Mouse (Mus musculus) CH12.LX (cell line): Measurements from ENCODE around the gene Hmmr. TPM values are rescaled to one million over a fixed set of nuclear protein-coding genes. Genes with fewer than 3 reads are reported as not detected.
"Not testable (repeated sequence)": the region's sequence is repeated elsewhere in the genome, so short reads cannot be mapped to it uniquely, and the experiment has no call there.

ENCODE experiments used
- DNase-seq: peaks from one replicate; pipeline ENCODE4 v3.0.0-alpha.2; 2013; ENCODE audit errors: extremely low read depth
- H3K27ac ChIP-seq: 2 replicates; pipeline ENCODE4 v1.5.1; 2012; ENCODE audit warnings: low read depth, mild to moderate bottlenecking, control low read depth, moderate library complexity; ENCODE audit not compliant: insufficient read depth
- H3K27me3 ChIP-seq: replicated peaks from 2 replicates; pipeline ENCODE3; 2012; ENCODE audit warnings: inconsistent platforms
- H3K36me3 ChIP-seq, 2 experiments: replicated peaks in 1 of 2; 2 replicates each; pipeline versions ENCODE3 to v1.6.1; 2012; ENCODE audit warnings: inconsistent platforms in 1 of 2, low read length in 1 of 2, mild to moderate bottlenecking in 1 of 2, mixed read lengths in 1 of 2, moderate library complexity in 1 of 2; ENCODE audit not compliant: control insufficient read depth in 1 of 2, insufficient read depth in 1 of 2
- H3K4me1 ChIP-seq, 2 experiments: 2 replicates each; pipeline ENCODE4 v1.6.1; 2012; ENCODE audit warnings: inconsistent platforms in 1 of 2, moderate library complexity in 1 of 2; ENCODE audit not compliant: insufficient read depth in 2 of 2, control insufficient read depth in 1 of 2
- H3K4me2 ChIP-seq: 2 replicates; pipeline ENCODE4 v1.6.1; 2012; ENCODE audit warnings: low read depth, mild to moderate bottlenecking, control low read depth; ENCODE audit not compliant: poor library complexity, insufficient read depth, severe bottlenecking
- H3K4me3 ChIP-seq, 3 experiments: fragments of 150-350 bp in 1 of 3; sonication (generic) in 1 of 3; replicated peaks in 1 of 3; 2 replicates each; pipeline versions ENCODE3 to v1.5.1; 2011 to 2012; ENCODE audit warnings: low read depth in 2 of 3, low read length in 2 of 3, mild to moderate bottlenecking in 2 of 3, moderate library complexity in 2 of 3, control low read depth in 1 of 3, improper control_type of control experiment in 1 of 3, inconsistent platforms in 1 of 3, mixed read lengths in 1 of 3; ENCODE audit not compliant: poor library complexity in 1 of 3
- H3K79me2 ChIP-seq: replicated peaks from 2 replicates; pipeline ENCODE4 v1.6.1; 2012; ENCODE audit warnings: mild to moderate bottlenecking, moderate library complexity; ENCODE audit not compliant: control insufficient read depth, poor library complexity, insufficient read depth, severe bottlenecking; ENCODE audit errors: extremely low read depth
- H3K9ac ChIP-seq: 2 replicates; pipeline ENCODE4 v1.6.1; 2012; ENCODE audit warnings: low read depth, mild to moderate bottlenecking, control low read depth, moderate library complexity; ENCODE audit not compliant: insufficient read depth
- H3K9me3 ChIP-seq: replicated peaks from 2 replicates; pipeline ENCODE3; 2012; ENCODE audit warnings: low read length, inconsistent platforms, mixed read lengths
- BHLHE40 ChIP-seq: IDR thresholded peaks from 2 replicates; pipeline ENCODE4 v1.6.1; 2011; ENCODE audit warnings: mild to moderate bottlenecking, low read depth, low read length, improper control_type of control experiment
- CHD1 ChIP-seq: IDR thresholded peaks from 2 replicates; pipeline ENCODE4 v1.6.1; 2012; ENCODE audit warnings: low read depth, low read length, improper control_type of control experiment, inconsistent platforms
- CTCF ChIP-seq, 2 experiments: IDR thresholded peaks in 1 of 2; conservative IDR thresholded peaks in 1 of 2; 2 replicates each; pipeline ENCODE4 v1.5.1; 2011 to 2012; ENCODE audit warnings: low read depth in 2 of 2, low read length in 2 of 2, improper control_type of control experiment in 1 of 2, inconsistent platforms in 1 of 2, mild to moderate bottlenecking in 1 of 2, moderate library complexity in 1 of 2
- E2F4 ChIP-seq: IDR thresholded peaks from 2 replicates; pipeline ENCODE4 v1.6.1; 2011; ENCODE audit warnings: low read depth, low read length, improper control_type of control experiment; ENCODE audit not compliant: insufficient replicate concordance
- ELF1 ChIP-seq: IDR thresholded peaks from 2 replicates; pipeline ENCODE4 v1.6.1; 2014; ENCODE audit warnings: low read depth, mild to moderate bottlenecking, inconsistent platforms, low read length, improper control_type of control experiment
- KAT2A ChIP-seq: IDR thresholded peaks from 2 replicates; pipeline ENCODE4 v1.6.1; 2012; ENCODE audit warnings: low read length, improper control_type of control experiment, inconsistent platforms; ENCODE audit not compliant: insufficient replicate concordance
- MAFK ChIP-seq: IDR thresholded peaks from 2 replicates; pipeline ENCODE4 v1.6.1; 2011; ENCODE audit warnings: low read length, improper control_type of control experiment; ENCODE audit not compliant: insufficient replicate concordance
- MAX ChIP-seq: IDR thresholded peaks from 2 replicates; pipeline ENCODE4 v1.6.1; 2011; ENCODE audit warnings: low read length, improper control_type of control experiment
- MAZ ChIP-seq: IDR thresholded peaks from 2 replicates; pipeline ENCODE4 v1.6.1; 2012; ENCODE audit warnings: low read depth, mild to moderate bottlenecking, inconsistent platforms, low read length, improper control_type of control experiment, moderate library complexity
- NELFE ChIP-seq: IDR thresholded peaks from 2 replicates; pipeline ENCODE4 v1.6.1; 2011; ENCODE audit warnings: low read depth, low read length, improper control_type of control experiment
- SIN3A ChIP-seq: IDR thresholded peaks from 2 replicates; pipeline ENCODE4 v1.6.1; 2012; ENCODE audit warnings: low read length, improper control_type of control experiment, inconsistent platforms
- TBP ChIP-seq: conservative IDR thresholded peaks from 2 replicates; pipeline ENCODE4 v1.6.1; 2011; ENCODE audit warnings: low read depth, low read length, improper control_type of control experiment
- UBTF ChIP-seq: IDR thresholded peaks from 2 replicates; pipeline ENCODE4 v1.6.1; 2012; ENCODE audit warnings: low read depth, mild to moderate bottlenecking, inconsistent platforms, low read length, improper control_type of control experiment, moderate library complexity
- USF2 ChIP-seq: conservative IDR thresholded peaks from 2 replicates; pipeline ENCODE4 v1.6.1; 2011; ENCODE audit warnings: low read depth, low read length, improper control_type of control experiment
- dilution Hi-C: fragments of 300-500 bp; cut with MboI; formaldehyde crosslinking; loops from 2 replicates; pipeline ENCODE4 v1.14.3; 2020; ENCODE audit warnings: low sequenced_read_pairs; ENCODE audit not compliant: extremely low pct_unique_long_range_greater_than_20kb, extremely low pct_ligation_motif_present
- in situ Hi-C: fragments of 300-500 bp; cut with MboI; formaldehyde crosslinking; loops from 3 replicates; pipeline ENCODE4 v1.14.3; 2019; ENCODE audit warnings: low sequenced_read_pairs, low pct_ligation_motif_present, low pct_unique_long_range_greater_than_20kb, mixed read lengths
- polyA plus RNA-seq: library from polyadenylated mRNA; unstranded; fragments of >175 nt; gene quantifications from 2 replicates; pipeline ENCODE4 v1.2.1, GENCODE M21; 2012; ENCODE audit warnings: low read depth; ENCODE audit not compliant: insufficient read length
- total RNA-seq, 2 experiments: library from RNA; depleted of rRNA; stranded (reverse); fragments of 300-350 nt in 1 of 2; fragments of >200 nt in 1 of 2; gene quantifications; 2 replicates each; pipeline ENCODE4 v1.2.3; 2012 to 2014

The Hmmr gene
- total and polyA plus RNA-seq, 3 experiments: 64.2 to 109 (median 64.3) TPM

- dilution Hi-C loops: no loop called here
- in situ Hi-C loops: no loop called here
Measured at GRCm38 (mm10) chr11:40715524-40715923, 17.7 kb downstream of the Hmmr start.

GRCm38 (mm10) chr11:40713858-40714257 is 19.4 kb downstream of the Hmmr start:
- peaks cover 50 to 75% of the 10 kb centered on the region in 2 experiments for H3K36me3 ChIP-seq
- dilution Hi-C loops (no loop called here), in situ Hi-C loops (no loop called here)

More at GRCm38 (mm10) chr11:40715524-40715923, 17.7 kb downstream of the Hmmr start:
- Histone ChIP-seq H3K4me2 (no peak overlapping the region), H3K36me3 (peaks cover 39 to 75% of the 10 kb centered on the region in 2 experiments), H3K79me2 (no peaks in the 10 kb centered on the region), H3K4me1 (no peaks in the 10 kb centered on the region; a peak in 1 of 4 replicates), H3K9ac (no peak overlapping the region), H3K4me3 (no peak overlapping the region), H3K27me3 (no peaks in the 10 kb centered on the region), H3K27ac (no peak overlapping the region), H3K9me3 (no peaks in the 10 kb centered on the region)
- DNase-seq: no peak
- TF ChIP-seq UBTF (no peak), ELF1 (no peak), MAZ (no peak), MAFK (no peak), KAT2A (no peak), USF2 (no peak), SIN3A (no peak), CHD1 (no peak)

GRCm38 (mm10) chr11:40709899-40710298 is 23.3 kb downstream of the Hmmr start:
- H3K36me3 ChIP-seq: peaks cover 51 to 78% of the 10 kb centered on the region in 2 experiments
- DNase-seq, H3K4me2 ChIP-seq, H3K9ac ChIP-seq, dilution Hi-C loops, H3K27ac ChIP-seq, H3K27me3 ChIP-seq, in situ Hi-C loops, H3K4me3 ChIP-seq, H3K9me3 ChIP-seq, H3K4me1 ChIP-seq, H3K79me2 ChIP-seq: not testable (repeated sequence)

More at GRCm38 (mm10) chr11:40713858-40714257, 19.4 kb downstream of the Hmmr start:
- no peaks in the 10 kb centered on the region for H3K79me2 ChIP-seq
- no peak overlapping the region for H3K4me3 ChIP-seq
- TF ChIP-seq MAX (no peak), TBP (no peak), CTCF (conservative IDR thresholded peaks at IDR 0.05 in 1 of 2, IDR thresholded peaks at IDR 0.05 in 1 of 2; ENCODE audit: low read depth in 2 of 2, low read length in 2 of 2) (no peak), BHLHE40 (no peak), NELFE (no peak), E2F4 (no peak)
- no peak overlapping the region for H3K4me2 ChIP-seq
- no peak overlapping the region for H3K9ac ChIP-seq
- H3K27ac ChIP-seq: no peak overlapping the region
- DNase-seq: no peak
- no peaks in the 10 kb centered on the region for H3K27me3 ChIP-seq
- no peaks in the 10 kb centered on the region; a peak in 1 of 4 replicates for H3K4me1 ChIP-seq
- H3K9me3 ChIP-seq: no peaks in the 10 kb centered on the region
